Comparison of ENCODE assay signal across 8 mouse cellular contexts in genomic region chr6:34478036-34478435, GRCm38 (mm10). TPM values are rescaled to one million over a fixed set of nuclear protein-coding genes. Genes with fewer than 3 reads are reported as not detected.
DNase-seq lines count a peak whose midpoint lies in the region; ATAC-seq and TF ChIP-seq lines count a peak whose summit lies in the region.

No protein-coding gene starts in this region.

- WGBS in heart, embryonic 11.5 days (ENCODE audit: insufficient replicate concordance): 84% methylated on average over 7 of the region's 7 CpGs
- WGBS in bone marrow, adult 2 months: 91% methylated on average over 7 of the region's 7 CpGs
- WGBS in hindbrain, embryonic 12.5 days: 82% methylated on average over 7 of the region's 7 CpGs
- WGBS in midbrain, embryonic 13.5 days: 64% methylated on average over 7 of the region's 7 CpGs

- peak overlapping the region; percentile 59; the same call in 1 of the 2 replicates for H3K9ac ChIP-seq in heart, embryonic 11.5 days (ENCODE audit: low read depth, low read length)
- 0 out of 2 replicates have a peak overlapping the region, but pooled peaks have one; percentile 27 for H3K9ac ChIP-seq in hindbrain, embryonic 12.5 days
- H3K9ac ChIP-seq in midbrain, embryonic 13.5 days (replicated peaks): no peak overlapping the region

- TF ChIP-seq CTCF in bone marrow, adult 2 months (IDR thresholded peaks at IDR 0.05; ENCODE audit: control insufficient read depth, insufficient read depth, low read length): no peak

- TF ChIP-seq POLR2A in bone marrow, adult 2 months (IDR thresholded peaks at IDR 0.05; ENCODE audit: borderline replicate concordance, control insufficient read depth, low read depth, low read length): no peak

- no peak for ATAC-seq in heart, embryonic 11.5 days (replicated peaks; ENCODE audit: insufficient number of reproducible peaks, low FRiP score, low TSS enrichment)
- ATAC-seq in hindbrain, embryonic 12.5 days (ENCODE audit: low FRiP score): no peak
- no peak for ATAC-seq in midbrain, embryonic 13.5 days

- H3K27ac ChIP-seq in heart, embryonic 11.5 days (ENCODE audit: low read depth, low read length): no peak overlapping the region
- no peak overlapping the region; the same call in 1 of the 2 replicates for H3K27ac ChIP-seq in bone marrow, adult 2 months (ENCODE audit: control insufficient read depth, insufficient read depth, low read depth, low read length, poor library complexity)
- no peak overlapping the region for H3K27ac ChIP-seq in hindbrain, embryonic 12.5 days
- peak overlapping the region; percentile 45; the same call in 1 of the 2 replicates for H3K27ac ChIP-seq in midbrain, embryonic 13.5 days

- H3K9me3 ChIP-seq in heart, embryonic 11.5 days (replicated peaks; ENCODE audit: control insufficient read depth, low read length): no peaks in the 10 kb centered on the region
- no peaks in the 10 kb centered on the region for H3K9me3 ChIP-seq in hindbrain, embryonic 12.5 days (replicated peaks)
- no peaks in the 10 kb centered on the region for H3K9me3 ChIP-seq in midbrain, embryonic 13.5 days

- peak overlapping the region; percentile 44 for H3K4me2 ChIP-seq in heart, embryonic 11.5 days
- H3K4me2 ChIP-seq in hindbrain, embryonic 12.5 days (replicated peaks): peak overlapping the region; percentile 74
- peak overlapping the region; percentile 39 for H3K4me2 ChIP-seq in midbrain, embryonic 13.5 days (replicated peaks)

- no peak for DNase-seq in heart, adult 18-20 months
- DNase-seq in cerebellum, adult 18-20 months: no peak
- DNase-seq in adrenal gland, postnatal 14 days: no peak
- no peak for DNase-seq in left cerebral cortex, postnatal 25 days (ENCODE audit: low spot score in 2 of 2)

- no peaks in the 10 kb centered on the region for H3K36me3 ChIP-seq in heart, embryonic 11.5 days (ENCODE audit: control insufficient read depth, insufficient read depth, low read length)
- H3K36me3 ChIP-seq in hindbrain, embryonic 12.5 days: no peaks in the 10 kb centered on the region
- H3K36me3 ChIP-seq in midbrain, embryonic 13.5 days: no peaks in the 10 kb centered on the region

- H3K4me3 ChIP-seq in heart, embryonic 11.5 days (ENCODE audit: low read depth, low read length): peak overlapping the region; percentile 78
- H3K4me3 ChIP-seq in bone marrow, adult 2 months (replicated peaks; ENCODE audit: control insufficient read depth, low read depth, low read length): peak overlapping the region; percentile 49
- H3K4me3 ChIP-seq in hindbrain, embryonic 12.5 days: no peak overlapping the region; the same call in 1 of the 2 replicates
- H3K4me3 ChIP-seq in midbrain, embryonic 13.5 days (replicated peaks): peak overlapping the region; percentile 18

- H3K4me1 ChIP-seq in heart, embryonic 11.5 days (ENCODE audit: control insufficient read depth, insufficient read depth, low read length): peaks cover 18% of the 10 kb centered on the region
- peaks cover 3% of the 10 kb centered on the region for H3K4me1 ChIP-seq in bone marrow, adult 2 months (ENCODE audit: control insufficient read depth, insufficient read depth, low read length)
- peaks cover 45% of the 10 kb centered on the region for H3K4me1 ChIP-seq in hindbrain, embryonic 12.5 days
- H3K4me1 ChIP-seq in midbrain, embryonic 13.5 days (replicated peaks): peaks cover 41% of the 10 kb centered on the region

- intact Hi-C loops in left cerebral cortex, postnatal 25 days (cut with DNase I): no loop called here

- no peaks in the 10 kb centered on the region for H3K27me3 ChIP-seq in heart, embryonic 11.5 days (ENCODE audit: control insufficient read depth, insufficient read depth, low read length)
- no peaks in the 10 kb centered on the region for H3K27me3 ChIP-seq in hindbrain, embryonic 12.5 days
- no peaks in the 10 kb centered on the region for H3K27me3 ChIP-seq in midbrain, embryonic 13.5 days

RNA-seq across cellular contexts. Expression of gene Bpgm, which starts 2.0 kb away (rescaled TPM):
- 57.6 and 58.8 TPM in 2 replicates for polyA plus RNA-seq in heart, embryonic 11.5 days (2014; fragmentation: Nextera tagmentation; extraction: Ambion mirVana)
- 10 to 100 TPM; 43.9 to 47.8 TPM for total RNA-seq in heart, adult 18-20 months (2021)
- 201 and 347 TPM in 2 replicates for polyA plus RNA-seq in bone marrow, adult 2 months (2011; ENCODE audit: insufficient read depth, insufficient read length, low replicate concordance, missing spikeins)
- 70.5 and 82.4 TPM in 2 replicates for polyA plus RNA-seq in hindbrain, embryonic 12.5 days (2016; fragmentation: Nextera tagmentation; extraction: Ambion mirVana)
- polyA plus RNA-seq in midbrain, embryonic 13.5 days (2015; fragmentation: Nextera tagmentation; extraction: Ambion mirVana): 93.7 and 101 TPM in 2 replicates
- total RNA-seq in adrenal gland, postnatal 14 days (2021): 59.7 and 70.5 TPM in 2 replicates
- total RNA-seq in left cerebral cortex, postnatal 25 days (2021): 10 to 100 TPM; 69.3 to 76.2 TPM
